In the genomic region with DNA sequence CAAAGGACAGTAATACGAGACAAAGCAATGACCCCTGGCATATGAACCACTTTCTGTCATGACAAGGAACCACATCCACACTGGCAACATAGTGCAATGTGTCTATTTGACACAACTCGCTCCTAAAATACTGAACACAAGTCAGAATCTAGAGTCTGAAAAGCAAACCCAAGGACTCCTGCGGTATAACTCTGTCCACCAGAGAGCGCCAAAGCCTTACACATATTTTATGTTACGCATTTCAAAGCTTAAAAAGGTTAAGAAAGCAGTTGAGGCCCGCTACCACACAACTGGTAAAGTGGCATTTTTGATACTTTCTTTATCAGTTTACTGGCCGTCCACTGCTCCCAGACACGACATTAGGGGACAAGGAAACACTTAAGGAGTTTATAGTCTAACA, we compare ENCODE assay signal across 9 mouse cellular contexts. TPM values are rescaled to one million over a fixed set of nuclear protein-coding genes. Genes with fewer than 3 reads are reported as not detected.
DNase-seq lines count a peak whose midpoint lies in the region; ATAC-seq and TF ChIP-seq lines count a peak whose summit lies in the region.
"Had no signal": no experiment of that assay in that cellular context is flagged by ENCODE, and none has a peak within 500 bp of the region (broad histone marks: within the 10 kb centered on the region; RNA-seq: fewer than 3 reads in every experiment).

No protein-coding gene starts in this region.

- ATAC-seq in forebrain, embryonic 12.5 days (ENCODE audit: low FRiP score) = no peak
- ATAC-seq in G1E (ENCODE audit: extremely low read depth, insufficient number of reproducible peaks, low FRiP score, poor library complexity, severe bottlenecking) = no peak

- no peak for TF ChIP-seq POLR2A in heart, adult 2 months (IDR thresholded peaks at IDR 0.05; ENCODE audit: insufficient read depth, low read depth, low read length)

- WGBS in forebrain, embryonic 10.5 days = 12% methylated on average over 8 of the region's 8 CpGs
- WGBS in forebrain, embryonic 12.5 days = 10% methylated on average over 8 of the region's 8 CpGs
- 7% methylated on average over 8 of the region's 8 CpGs for WGBS in heart, adult 2 months

- no peaks in the 10 kb centered on the region for H3K27me3 ChIP-seq in forebrain, embryonic 10.5 days (ENCODE audit: poor library complexity, severe bottlenecking)
- H3K27me3 ChIP-seq in forebrain, embryonic 12.5 days = 0 out of 2 replicates have a peak, but pooled peaks cover 5% of the 10 kb centered on the region
- H3K27me3 ChIP-seq in G1E (ENCODE audit: insufficient read depth, low read length) = no peaks in the 10 kb centered on the region
- H3K27me3 ChIP-seq in heart, adult 2 months (ENCODE audit: control insufficient read depth, insufficient read depth, low read length) = no peaks in the 10 kb centered on the region
- H3K27me3 ChIP-seq: limb, embryonic 15.5 days had no signal

- no peak for TF ChIP-seq EP300 in heart, adult 2 months (IDR thresholded peaks at IDR 0.05; ENCODE audit: insufficient read depth, low read depth, low read length)

- no peak overlapping the region for H3K27ac ChIP-seq in forebrain, embryonic 10.5 days
- H3K27ac ChIP-seq in forebrain, embryonic 12.5 days = no peak overlapping the region
- no peak overlapping the region for H3K27ac ChIP-seq in heart, adult 2 months
- H3K27ac ChIP-seq: limb, embryonic 15.5 days had no signal

- no peaks in the 10 kb centered on the region for H3K36me3 ChIP-seq in forebrain, embryonic 10.5 days (replicated peaks)
- H3K36me3 ChIP-seq in forebrain, embryonic 12.5 days (replicated peaks) = no peaks in the 10 kb centered on the region
- no peaks in the 10 kb centered on the region for H3K36me3 ChIP-seq in G1E (replicated peaks)
- H3K36me3 ChIP-seq in heart, adult 2 months (ENCODE audit: control insufficient read depth, insufficient read depth, low read length) = no peaks in the 10 kb centered on the region
- H3K36me3 ChIP-seq: limb, embryonic 15.5 days had no signal

- intact Hi-C loops in heart, adult 2 months (cut with DNase I) = loop anchor here (1.0 to 5.0 kb wide), 4 partner anchors 88 to 463 kb away; partner anchors contain the start of gene Lrrc8c

- H3K4me3 ChIP-seq in forebrain, embryonic 10.5 days = no peak overlapping the region
- no peak overlapping the region for H3K4me3 ChIP-seq in forebrain, embryonic 12.5 days (replicated peaks)
- no peak overlapping the region for H3K4me3 ChIP-seq in G1E (ENCODE audit: low read depth, low read length)
- no peak overlapping the region for H3K4me3 ChIP-seq in heart, adult 2 months
- H3K4me3 ChIP-seq: limb, embryonic 15.5 days had no signal

- H3K4me2 ChIP-seq in forebrain, embryonic 12.5 days = no peak overlapping the region
- H3K4me2 ChIP-seq: limb, embryonic 15.5 days had no signal

- peak; percentile 79 for TF ChIP-seq CTCF in G1E (IDR thresholded peaks at IDR 0.05; ENCODE audit: low read depth, low read length)
- TF ChIP-seq CTCF in heart, adult 2 months (IDR thresholded peaks at IDR 0.05) = peak; percentile 92

- H3K79me2 ChIP-seq in heart, adult 2 months (replicated peaks; ENCODE audit: control insufficient read depth, insufficient read depth, low read length) = no peaks in the 10 kb centered on the region

- DNase-seq in forebrain, embryonic 10.5 days (ENCODE audit: extremely low spot score, low spot score) = peak; percentile 70
- DNase-seq in G1E (ENCODE audit: low spot score) = no peak
- DNase-seq in cerebellum, postnatal 14 days = peak; percentile 86 to 90
- DNase-seq in heart, adult 2 months = peak; percentile 58 to 81
- peak; percentile 70 to 94 for DNase-seq in layer of hippocampus, adult 18-20 months (ENCODE audit: low spot score in 2 of 2)
- peak; percentile 84 for DNase-seq in lung, postnatal 10 days
- DNase-seq in spleen, postnatal 10 days (ENCODE audit: low spot score in 2 of 2) = peak; percentile 67 to 84

- no peaks in the 10 kb centered on the region for H3K9me3 ChIP-seq in forebrain, embryonic 10.5 days
- H3K9me3 ChIP-seq in forebrain, embryonic 12.5 days = no peaks in the 10 kb centered on the region
- no peaks in the 10 kb centered on the region for H3K9me3 ChIP-seq in G1E (replicated peaks)
- H3K9me3 ChIP-seq: limb, embryonic 15.5 days had no signal

- H3K9ac ChIP-seq in forebrain, embryonic 12.5 days = no peak overlapping the region
- H3K9ac ChIP-seq in heart, adult 2 months (ENCODE audit: low read depth, low read length) = no peak overlapping the region
- H3K9ac ChIP-seq: limb, embryonic 15.5 days had no signal

- H3K4me1 ChIP-seq in forebrain, embryonic 10.5 days = peaks cover 12% of the 10 kb centered on the region
- peaks cover 3% of the 10 kb centered on the region for H3K4me1 ChIP-seq in forebrain, embryonic 12.5 days
- peaks cover 36% of the 10 kb centered on the region for H3K4me1 ChIP-seq in G1E (ENCODE audit: insufficient read depth, low read depth, low read length)
- no peaks in the 10 kb centered on the region for H3K4me1 ChIP-seq in heart, adult 2 months (ENCODE audit: control insufficient read depth, insufficient read depth, low read length)

RNA-seq across cellular contexts. Expression of gene Lrrc8b, which starts 10.6 kb away (rescaled TPM):
- 7.7 and 8.1 TPM in 2 replicates for polyA plus RNA-seq in forebrain, embryonic 10.5 days (2016; fragmentation: Nextera tagmentation; extraction: Ambion mirVana)
- 11.9 and 13.5 TPM in 2 replicates for polyA plus RNA-seq in forebrain, embryonic 12.5 days (2016; fragmentation: Nextera tagmentation; extraction: Ambion mirVana)
- 55.3 and 57.0 TPM in 2 replicates for total RNA-seq in G1E (2014; fragmentation: Nextera tagmentation)
- 17.0 and 18.0 TPM in 2 replicates for total RNA-seq in G1E (2017)
- 3.9 and 6.4 TPM in 2 replicates for polyA plus RNA-seq in G1E (2012)
- 1 to 10 TPM; 4.4 to 5.0 TPM for total RNA-seq in heart, adult 2 months (2021)
- 2.9 and 4.3 TPM in 2 replicates for polyA plus RNA-seq in heart, adult 2 months (2012; rRNA removed)
- 10 to 100 TPM; 56.7 to 57.8 TPM for total RNA-seq in layer of hippocampus, adult 18-20 months (2021)
